Mouse (Mus musculus): ENCODE results near the gene Ubald1.

DNA sequence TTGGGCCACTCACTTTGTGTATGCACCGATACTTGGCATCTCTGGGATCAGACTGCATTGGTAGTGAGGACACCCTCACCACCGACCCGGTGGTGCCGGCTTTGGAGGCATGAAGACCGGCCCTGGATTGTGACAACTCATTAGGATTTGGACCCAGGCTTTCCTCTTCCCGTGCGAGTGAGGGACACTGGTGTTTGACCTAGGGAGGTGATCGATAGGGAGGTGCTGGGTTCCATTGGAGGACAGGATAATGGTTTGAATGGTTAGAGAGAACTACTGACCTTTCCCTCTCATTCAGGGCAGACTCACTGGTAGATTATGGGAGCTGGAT is 6.5 kb upstream of the Ubald1 start:
- no peak for TF ChIP-seq TCF12 (IDR thresholded peaks at IDR 0.05; ENCODE audit: low read depth, low read length)
- TF ChIP-seq TBP (IDR thresholded peaks at IDR 0.05; ENCODE audit: low read depth, low read length), result no peak
